Mouse (Mus musculus): ENCODE results near the gene Fut8. TPM values are rescaled to one million over a fixed set of nuclear protein-coding genes. Genes with fewer than 3 reads are reported as not detected.

Gene Fut8
- polyA plus RNA-seq, 1 experiment, result 11.8 TPM

- Histone ChIP-seq H3K4me3 (no peak overlapping the region), H3ac (ENCODE audit: control insufficient read depth, insufficient read length) (no peak overlapping the region), H3K79me2 (ENCODE audit: control insufficient read depth, insufficient read depth) (no peaks in the 10 kb centered on the region), H3K36me3 (ENCODE audit: control insufficient read depth, insufficient read depth) (no peaks in the 10 kb centered on the region), H3K4me2 (ENCODE audit: low read depth) (no peak overlapping the region), H3K27me3 (ENCODE audit: control insufficient read depth, insufficient read depth, insufficient read length) (no peaks in the 10 kb centered on the region)
- TF ChIP-seq E2F4 (IDR thresholded peaks at IDR 0.05; ENCODE audit: insufficient read depth) (no peak), TCF12 (IDR thresholded peaks at IDR 0.05; ENCODE audit: insufficient read depth, poor library complexity, severe bottlenecking) (no peak), TCF3 (IDR thresholded peaks at IDR 0.05; ENCODE audit: insufficient read length, low read depth) (no peak), POLR2AphosphoS2 (IDR thresholded peaks at IDR 0.05; ENCODE audit: insufficient read length, low read depth) (no peak), MAX (IDR thresholded peaks at IDR 0.05; ENCODE audit: low read depth) (no peak), MYOD1 (IDR thresholded peaks at IDR 0.05; ENCODE audit: control insufficient read depth in 1 of 3, insufficient read length in 2 of 3, low read depth in 2 of 3) (no peak), CEBPB (IDR thresholded peaks at IDR 0.05; ENCODE audit: insufficient read depth, poor library complexity, severe bottlenecking) (no peak), SRF (IDR thresholded peaks at IDR 0.05; ENCODE audit: control insufficient read depth, insufficient read length, low read depth) (no peak), POLR2A (IDR thresholded peaks at IDR 0.05; ENCODE audit: insufficient read length, low read depth) (no peak), MYOG (IDR thresholded peaks at IDR 0.05; ENCODE audit: control insufficient read depth in 1 of 3, insufficient read depth in 1 of 3, insufficient read length in 2 of 3, low read depth in 2 of 3) (no peak), REST (IDR thresholded peaks at IDR 0.05; ENCODE audit: insufficient read depth, insufficient read length) (no peak), USF1 (IDR thresholded peaks at IDR 0.05; ENCODE audit: low read depth) (no peak)
Observed at GRCm38 (mm10) chr12:77436733-77437132, 198.8 kb downstream of the Fut8 start.

- H3K4me2 ChIP-seq (ENCODE audit: low read depth), result no peak overlapping the region
- no peaks in the 10 kb centered on the region for H3K79me2 ChIP-seq (ENCODE audit: control insufficient read depth, insufficient read depth)
- no peak for TF ChIP-seq POLR2A (IDR thresholded peaks at IDR 0.05; ENCODE audit: insufficient read length, low read depth)
- TF ChIP-seq SRF (IDR thresholded peaks at IDR 0.05; ENCODE audit: control insufficient read depth, insufficient read length, low read depth), result no peak
- no peak for TF ChIP-seq REST (IDR thresholded peaks at IDR 0.05; ENCODE audit: insufficient read depth, insufficient read length)
- TF ChIP-seq MAX (IDR thresholded peaks at IDR 0.05; ENCODE audit: low read depth), result no peak
- no peak for TF ChIP-seq E2F4 (IDR thresholded peaks at IDR 0.05; ENCODE audit: insufficient read depth)
- no peak for TF ChIP-seq TCF12 (IDR thresholded peaks at IDR 0.05; ENCODE audit: insufficient read depth, poor library complexity, severe bottlenecking)
- TF ChIP-seq POLR2AphosphoS2 (IDR thresholded peaks at IDR 0.05; ENCODE audit: insufficient read length, low read depth), result no peak
- no peak for TF ChIP-seq MYOG (IDR thresholded peaks at IDR 0.05; ENCODE audit: control insufficient read depth in 1 of 3, insufficient read depth in 1 of 3, insufficient read length in 2 of 3, low read depth in 2 of 3)
- no peak for TF ChIP-seq MYOD1 (IDR thresholded peaks at IDR 0.05; ENCODE audit: control insufficient read depth in 1 of 3, insufficient read length in 2 of 3, low read depth in 2 of 3)
- no peak for TF ChIP-seq USF1 (IDR thresholded peaks at IDR 0.05; ENCODE audit: low read depth)
- no peak for TF ChIP-seq CEBPB (IDR thresholded peaks at IDR 0.05; ENCODE audit: insufficient read depth, poor library complexity, severe bottlenecking)
- no peak for TF ChIP-seq TCF3 (IDR thresholded peaks at IDR 0.05; ENCODE audit: insufficient read length, low read depth)
- H3K36me3 ChIP-seq (ENCODE audit: control insufficient read depth, insufficient read depth), result peaks cover 9% of the 10 kb centered on the region
- no peak overlapping the region for H3K4me3 ChIP-seq
- no peaks in the 10 kb centered on the region for H3K27me3 ChIP-seq (ENCODE audit: control insufficient read depth, insufficient read depth, insufficient read length)
- no peak overlapping the region for H3ac ChIP-seq (ENCODE audit: control insufficient read depth, insufficient read length)
Observed at GRCm38 (mm10) chr12:77450816-77451215, 212.9 kb downstream of the Fut8 start.

DNA sequence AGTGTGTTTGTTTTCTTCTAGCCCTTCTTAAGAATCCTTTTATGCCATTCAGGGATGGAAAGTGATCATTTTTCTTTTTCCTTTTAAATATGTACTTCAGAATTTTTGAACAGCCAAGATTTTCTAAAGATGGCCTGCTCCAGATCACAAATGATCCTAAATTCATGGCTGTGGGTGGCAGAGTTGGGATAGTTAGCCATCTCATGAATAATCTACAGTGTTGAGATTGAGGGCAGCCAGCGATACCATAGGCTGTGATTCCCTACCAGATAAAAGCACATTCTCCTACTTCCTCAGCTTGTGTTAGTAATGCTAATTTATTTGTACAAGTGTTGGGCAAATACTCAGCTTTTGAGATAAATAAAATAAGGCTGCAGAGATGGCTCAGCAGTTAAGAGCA, 228.3 kb downstream of the Fut8 start:
- Histone ChIP-seq H3K4me2 (ENCODE audit: low read depth) (no peak overlapping the region), H3K27me3 (ENCODE audit: control insufficient read depth, insufficient read depth, insufficient read length) (no peaks in the 10 kb centered on the region), H3K36me3 (ENCODE audit: control insufficient read depth, insufficient read depth) (no peaks in the 10 kb centered on the region), H3ac (ENCODE audit: control insufficient read depth, insufficient read length) (no peak overlapping the region), H3K4me3 (no peak overlapping the region), H3K79me2 (ENCODE audit: control insufficient read depth, insufficient read depth) (no peaks in the 10 kb centered on the region)
- TF ChIP-seq MAX (IDR thresholded peaks at IDR 0.05; ENCODE audit: low read depth), result no peak
- TF ChIP-seq POLR2A (IDR thresholded peaks at IDR 0.05; ENCODE audit: insufficient read length, low read depth), result no peak
- no peak for TF ChIP-seq TCF3 (IDR thresholded peaks at IDR 0.05; ENCODE audit: insufficient read length, low read depth)
- TF ChIP-seq REST (IDR thresholded peaks at IDR 0.05; ENCODE audit: insufficient read depth, insufficient read length), result no peak
- TF ChIP-seq POLR2AphosphoS2 (IDR thresholded peaks at IDR 0.05; ENCODE audit: insufficient read length, low read depth), result no peak
- no peak for TF ChIP-seq E2F4 (IDR thresholded peaks at IDR 0.05; ENCODE audit: insufficient read depth)
- TF ChIP-seq MYOG (IDR thresholded peaks at IDR 0.05; ENCODE audit: control insufficient read depth in 1 of 3, insufficient read depth in 1 of 3, insufficient read length in 2 of 3, low read depth in 2 of 3), result no peak
- no peak for TF ChIP-seq SRF (IDR thresholded peaks at IDR 0.05; ENCODE audit: control insufficient read depth, insufficient read length, low read depth)
- no peak for TF ChIP-seq CEBPB (IDR thresholded peaks at IDR 0.05; ENCODE audit: insufficient read depth, poor library complexity, severe bottlenecking)
- TF ChIP-seq TCF12 (IDR thresholded peaks at IDR 0.05; ENCODE audit: insufficient read depth, poor library complexity, severe bottlenecking), result no peak
- TF ChIP-seq USF1 (IDR thresholded peaks at IDR 0.05; ENCODE audit: low read depth), result no peak

GRCm38 (mm10) chr12:77479931-77480330, 242.0 kb downstream of the Fut8 start:
- no peaks in the 10 kb centered on the region for H3K79me2 ChIP-seq (ENCODE audit: control insufficient read depth, insufficient read depth)
- no peaks in the 10 kb centered on the region for H3K27me3 ChIP-seq (ENCODE audit: control insufficient read depth, insufficient read depth, insufficient read length)
- H3K4me3 ChIP-seq, result no peak overlapping the region
- no peak overlapping the region for H3ac ChIP-seq (ENCODE audit: control insufficient read depth, insufficient read length)
- peaks cover 5% of the 10 kb centered on the region for H3K36me3 ChIP-seq (ENCODE audit: control insufficient read depth, insufficient read depth)
- no peak overlapping the region for H3K4me2 ChIP-seq (ENCODE audit: low read depth)
- TF ChIP-seq POLR2AphosphoS2 (IDR thresholded peaks at IDR 0.05; ENCODE audit: insufficient read length, low read depth), result no peak
- TF ChIP-seq USF1 (IDR thresholded peaks at IDR 0.05; ENCODE audit: low read depth), result no peak
- TF ChIP-seq MAX (IDR thresholded peaks at IDR 0.05; ENCODE audit: low read depth), result no peak
- no peak for TF ChIP-seq TCF12 (IDR thresholded peaks at IDR 0.05; ENCODE audit: insufficient read depth, poor library complexity, severe bottlenecking)
- no peak for TF ChIP-seq E2F4 (IDR thresholded peaks at IDR 0.05; ENCODE audit: insufficient read depth)
- TF ChIP-seq MYOD1 (IDR thresholded peaks at IDR 0.05; ENCODE audit: control insufficient read depth in 1 of 3, insufficient read length in 2 of 3, low read depth in 2 of 3), result no peak
- no peak for TF ChIP-seq SRF (IDR thresholded peaks at IDR 0.05; ENCODE audit: control insufficient read depth, insufficient read length, low read depth)

GRCm38 (mm10) chr12:77481153-77481552, 243.2 kb downstream of the Fut8 start:
- no peaks in the 10 kb centered on the region for H3K79me2 ChIP-seq (ENCODE audit: control insufficient read depth, insufficient read depth)
- H3K4me2 ChIP-seq (ENCODE audit: low read depth), result no peak overlapping the region
- no peaks in the 10 kb centered on the region for H3K36me3 ChIP-seq (ENCODE audit: control insufficient read depth, insufficient read depth)
- no peak overlapping the region for H3K4me3 ChIP-seq
- H3K27me3 ChIP-seq (ENCODE audit: control insufficient read depth, insufficient read depth, insufficient read length), result no peaks in the 10 kb centered on the region
- no peak overlapping the region for H3ac ChIP-seq (ENCODE audit: control insufficient read depth, insufficient read length)
- TF ChIP-seq MAX (IDR thresholded peaks at IDR 0.05; ENCODE audit: low read depth) (no peak), TCF12 (IDR thresholded peaks at IDR 0.05; ENCODE audit: insufficient read depth, poor library complexity, severe bottlenecking) (no peak), USF1 (IDR thresholded peaks at IDR 0.05; ENCODE audit: low read depth) (no peak), POLR2AphosphoS2 (IDR thresholded peaks at IDR 0.05; ENCODE audit: insufficient read length, low read depth) (no peak), SRF (IDR thresholded peaks at IDR 0.05; ENCODE audit: control insufficient read depth, insufficient read length, low read depth) (no peak), REST (IDR thresholded peaks at IDR 0.05; ENCODE audit: insufficient read depth, insufficient read length) (no peak), MYOG (IDR thresholded peaks at IDR 0.05; ENCODE audit: control insufficient read depth in 1 of 3, insufficient read depth in 1 of 3, insufficient read length in 2 of 3, low read depth in 2 of 3) (no peak), POLR2A (IDR thresholded peaks at IDR 0.05; ENCODE audit: insufficient read length, low read depth) (no peak), CEBPB (IDR thresholded peaks at IDR 0.05; ENCODE audit: insufficient read depth, poor library complexity, severe bottlenecking) (no peak), E2F4 (IDR thresholded peaks at IDR 0.05; ENCODE audit: insufficient read depth) (no peak), TCF3 (IDR thresholded peaks at IDR 0.05; ENCODE audit: insufficient read length, low read depth) (no peak)

Data from myocyte (in vitro differentiated cells).